Mouse (Mus musculus) heart, postnatal 0 days (tissue): ENCODE data around the gene Lrpap1. TPM values are rescaled to one million over a fixed set of nuclear protein-coding genes. Genes with fewer than 3 reads are reported as not detected.
A peak's percentile ranks its signal among the peaks of the same experiment; 100 is the strongest.

ENCODE experiments used
- ATAC-seq: fragments of 200-750 bp; cut with Nextera tagmentation; 2 replicates; pipeline ENCODE4 v1.8.0; 2017; ENCODE audit warnings: low read depth, moderate number of reproducible peaks, moderate library complexity; ENCODE audit not compliant: insufficient read depth
- DNase-seq: peaks from one replicate; pipeline ENCODE4 v3.0.0-alpha.2; 2016; ENCODE audit warnings: low spot score
- H3K27ac ChIP-seq: fragments of 300-500 bp; sonication (generic); 2 replicates; pipeline ENCODE4 v1.5.1; 2014; ENCODE audit warnings: low read depth, mild to moderate bottlenecking
- H3K27me3 ChIP-seq: fragments of 300-500 bp; sonication (generic); 2 replicates; pipeline ENCODE4 v1.6.1; 2014; ENCODE audit warnings: low read length, mixed read lengths; ENCODE audit not compliant: control insufficient read depth, insufficient read depth
- H3K36me3 ChIP-seq: fragments of 300-500 bp; sonication (generic); replicated peaks from 2 replicates; pipeline ENCODE4 v1.6.1; 2014; ENCODE audit warnings: low read length, mixed read lengths; ENCODE audit not compliant: control insufficient read depth, insufficient read depth
- H3K4me1 ChIP-seq: fragments of 300-500 bp; sonication (generic); 2 replicates; pipeline ENCODE4 v1.6.1; 2014; ENCODE audit warnings: antibody characterized with exemption; ENCODE audit not compliant: control insufficient read depth, insufficient read depth
- H3K4me2 ChIP-seq: fragments of 300-500 bp; sonication (generic); 2 replicates; pipeline ENCODE4 v1.6.1; 2014; ENCODE audit warnings: low read depth, mild to moderate bottlenecking, low read length, moderate library complexity
- H3K4me3 ChIP-seq: fragments of 300-500 bp; sonication (generic); 2 replicates; pipeline ENCODE4 v1.5.1; 2014; ENCODE audit warnings: low read depth, low read length
- H3K9ac ChIP-seq: fragments of 300-500 bp; sonication (generic); replicated peaks from 2 replicates; pipeline ENCODE4 v1.6.1; 2014; ENCODE audit warnings: low read depth, low read length, mixed read lengths
- H3K9me3 ChIP-seq: fragments of 300-500 bp; sonication (generic); replicated peaks from 2 replicates; pipeline ENCODE4 v1.6.1; 2016; ENCODE audit warnings: low read length; ENCODE audit not compliant: control insufficient read depth
- CTCF ChIP-seq: IDR thresholded peaks from 2 replicates; pipeline ENCODE4 v1.5.1; 2016; ENCODE audit warnings: antibody characterized with exemption, control low read depth, low read depth
- EP300 ChIP-seq: IDR thresholded peaks from 2 replicates; pipeline ENCODE4 v1.6.1; 2016; ENCODE audit warnings: antibody characterized with exemption, low read depth
- WGBS: fragments of 180-500 bp; shearing (Covaris S2); extraction: QIAGEN DNeasy Blood & Tissue Kit; methylation state at CpG from one replicate; pipeline ENCODE4 v1.1.7; 2014; 5-methylcytosine and 5-hydroxymethylcytosine counted together
- polyA plus RNA-seq: library from polyadenylated mRNA; unstranded; fragments of >200 nt; fragmentation: Nextera tagmentation; extraction: Ambion mirVana; gene quantifications from 2 replicates; pipeline ENCODE4 v1.2.1, GENCODE M21; 2015
- total RNA-seq: library from RNA; depleted of rRNA; stranded (reverse); fragments of >200 nt; gene quantifications from 2 replicates; pipeline ENCODE4 v1.2.3, GENCODE M21; 2014; ENCODE audit warnings: low replicate concordance

Lrpap1 gene
- total and polyA plus RNA-seq, 2 experiments from 2014 or later: 43.7 to 85.8 TPM

DNA sequence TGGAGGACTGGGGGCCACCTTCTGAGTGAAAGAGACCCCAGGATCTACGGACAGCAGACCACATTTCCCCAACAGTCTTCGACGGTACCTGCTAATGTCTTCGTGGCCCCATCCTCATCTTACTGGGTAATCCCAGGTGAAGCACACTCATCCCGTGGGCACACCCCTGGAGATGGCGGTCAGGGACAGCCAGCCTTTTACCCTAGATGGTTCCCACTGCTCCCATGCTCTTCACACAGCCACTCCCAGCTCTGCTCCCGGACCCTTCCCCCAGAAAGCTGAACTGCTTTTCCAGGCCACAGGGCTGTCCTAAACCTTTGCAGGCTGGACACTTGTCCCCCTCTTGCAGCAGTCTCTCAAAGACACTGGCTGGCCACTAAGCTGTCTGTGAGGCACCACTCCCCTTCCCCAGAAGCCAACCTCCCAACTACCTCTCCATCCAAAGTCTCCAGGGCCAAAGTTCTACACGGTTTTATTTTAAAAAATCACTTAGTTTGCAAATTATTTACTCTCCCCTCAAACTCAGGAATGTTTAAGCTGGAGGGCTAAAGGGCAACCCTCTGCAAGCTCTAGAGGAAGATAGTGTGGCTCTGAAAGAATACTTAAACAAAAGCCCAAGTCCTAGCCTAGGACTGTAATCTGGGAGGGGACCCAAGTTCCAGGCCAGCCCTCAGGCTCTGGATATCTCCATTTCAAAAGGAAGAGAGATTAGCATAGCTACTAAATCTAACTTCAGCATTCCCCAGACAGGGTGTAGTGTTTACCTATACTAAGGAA is 1.2 kb downstream of the Lrpap1 start:
- ATAC-seq (no peak), DNase-seq (no peak)
- TF ChIP-seq CTCF: no peak

DNA sequence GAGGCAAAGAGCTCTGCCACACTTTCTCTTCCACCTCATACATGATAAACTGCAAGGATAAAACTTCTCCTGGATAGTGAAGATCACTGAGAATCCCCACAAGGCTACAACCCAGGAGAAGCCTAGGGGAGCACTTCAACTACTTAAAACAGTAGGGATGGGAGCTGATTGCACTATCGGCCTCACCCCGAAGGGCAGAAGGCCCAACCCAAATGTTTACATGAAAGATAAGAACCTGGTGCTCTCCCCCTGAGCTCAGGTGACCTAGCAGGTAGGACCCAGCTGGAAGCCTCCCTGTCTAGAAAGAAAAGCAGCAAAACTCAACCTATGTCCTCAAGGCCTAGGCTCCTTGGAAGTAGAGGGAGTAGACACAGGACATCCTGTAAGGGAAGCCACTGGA is 2.0 kb downstream of the Lrpap1 start:
- ATAC-seq (no peak), DNase-seq (no peak)
- Histone ChIP-seq H3K27ac (no peak overlapping the region), H3K4me1 (peaks cover 18% of the 10 kb centered on the region), H3K27me3 (no peaks in the 10 kb centered on the region), H3K36me3 (peaks cover 41% of the 10 kb centered on the region), H3K4me2 (no peak overlapping the region; the same call in 1 of the 2 replicates), H3K9me3 (no peaks in the 10 kb centered on the region), H3K9ac (no peak overlapping the region), H3K4me3 (no peak overlapping the region)
- 43% methylated on average over 2 of the region's 2 CpGs for WGBS
- no peak for TF ChIP-seq EP300
- TF ChIP-seq CTCF: no peak

More for the DNA sequence above, 1.2 kb downstream of the Lrpap1 start:
- Histone ChIP-seq H3K9ac (peak overlapping the region; percentile 83), H3K36me3 (peaks cover 33% of the 10 kb centered on the region), H3K4me1 (peaks cover 18% of the 10 kb centered on the region), H3K4me3 (peak overlapping the region; percentile 79), H3K4me2 (peak overlapping the region; percentile 84), H3K27me3 (no peaks in the 10 kb centered on the region), H3K9me3 (no peaks in the 10 kb centered on the region), H3K27ac (no peak overlapping the region)
- 74% methylated on average over 8 of the region's 8 CpGs for WGBS

DNA sequence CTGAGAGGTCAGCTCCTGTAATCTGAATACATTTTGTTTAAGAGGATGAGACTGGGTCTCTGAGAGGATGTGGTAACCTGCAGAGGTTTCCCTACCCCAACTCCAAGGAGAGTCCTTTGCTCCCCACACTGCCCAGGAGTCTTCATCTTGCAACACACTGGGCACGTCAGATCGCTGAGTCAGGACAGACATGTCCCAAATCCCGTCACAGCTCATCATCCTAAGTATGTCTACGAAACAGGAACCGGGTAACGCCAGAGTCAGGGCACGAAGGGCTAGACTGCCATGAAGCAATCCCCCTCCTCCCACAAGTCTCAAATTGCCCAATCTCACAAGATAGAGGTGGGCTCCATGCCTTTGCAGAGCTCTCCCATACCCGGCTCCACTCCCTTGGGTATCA is 2.5 kb downstream of the Lrpap1 start:
- no peak overlapping the region for H3K27ac ChIP-seq
- ATAC-seq (no peak), DNase-seq (no peak)
- peaks cover 18% of the 10 kb centered on the region for H3K4me1 ChIP-seq
- no peak for TF ChIP-seq CTCF
- TF ChIP-seq EP300: no peak
- no peaks in the 10 kb centered on the region for H3K27me3 ChIP-seq
- H3K9ac ChIP-seq: no peak overlapping the region
- H3K36me3 ChIP-seq: peaks cover 45% of the 10 kb centered on the region
- H3K4me2 ChIP-seq: no peak overlapping the region
- 89% methylated on average over 8 of the region's 8 CpGs for WGBS
- no peaks in the 10 kb centered on the region for H3K9me3 ChIP-seq
- H3K4me3 ChIP-seq: no peak overlapping the region

DNA sequence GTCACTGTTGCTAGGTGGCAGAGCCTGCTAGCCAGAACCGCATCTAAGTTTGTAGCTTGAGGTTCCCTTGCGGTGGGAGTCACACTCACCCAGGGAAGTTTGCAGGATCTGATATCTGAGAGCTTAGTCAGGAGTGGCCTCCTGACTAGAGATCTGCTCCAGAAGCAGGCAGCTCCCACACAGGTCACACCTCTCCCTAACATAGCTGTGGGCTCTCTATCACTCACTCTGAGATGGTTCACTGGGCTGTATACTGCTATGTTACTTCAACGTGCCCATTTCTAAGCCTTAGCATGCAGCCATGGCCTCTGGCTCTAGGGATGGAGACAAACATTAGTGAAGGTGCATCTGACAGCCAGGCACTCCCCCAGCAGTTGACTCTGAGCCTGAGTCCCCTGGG is 13.9 kb downstream of the Lrpap1 start:
- WGBS: 85% methylated on average over 3 of the region's 3 CpGs

DNA sequence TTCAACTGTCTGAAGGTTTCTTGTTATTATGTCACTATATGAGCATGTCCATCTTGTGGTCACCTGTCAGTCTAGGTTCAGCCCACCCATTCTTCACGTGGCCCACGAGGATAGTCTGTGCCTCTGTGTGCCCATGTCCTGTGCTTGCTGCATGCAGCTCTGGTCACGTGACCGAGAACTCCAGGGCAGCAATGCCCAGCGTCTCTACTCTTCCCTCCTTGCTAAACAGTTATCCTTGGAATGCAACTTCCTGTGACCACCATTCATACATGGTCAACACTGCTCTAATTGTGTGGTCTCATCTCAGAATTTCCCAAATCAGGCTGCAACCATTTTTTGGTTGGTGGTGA is 16.0 kb downstream of the Lrpap1 start:
- H3K9ac ChIP-seq: no peak overlapping the region
- no peak for DNase-seq
- H3K9me3 ChIP-seq: no peaks in the 10 kb centered on the region
- no peaks in the 10 kb centered on the region for H3K27me3 ChIP-seq
- TF ChIP-seq EP300: no peak
- TF ChIP-seq CTCF: no peak
- no peak overlapping the region for H3K4me2 ChIP-seq
- no peak overlapping the region for H3K4me3 ChIP-seq
- H3K4me1 ChIP-seq: no peaks in the 10 kb centered on the region
- H3K27ac ChIP-seq: no peak overlapping the region
- no peak for ATAC-seq
- 67% methylated on average over 5 of the region's 5 CpGs for WGBS
- H3K36me3 ChIP-seq: peaks cover 36% of the 10 kb centered on the region

More for the DNA sequence above, 13.9 kb downstream of the Lrpap1 start:
- ATAC-seq (no peak), DNase-seq (no peak)
- no peak for TF ChIP-seq EP300
- no peak for TF ChIP-seq CTCF
- no peak overlapping the region for H3K4me2 ChIP-seq
- H3K27ac ChIP-seq: no peak overlapping the region
- no peak overlapping the region for H3K4me3 ChIP-seq
- no peak overlapping the region for H3K9ac ChIP-seq
- H3K27me3 ChIP-seq: no peaks in the 10 kb centered on the region
- no peaks in the 10 kb centered on the region for H3K9me3 ChIP-seq
- H3K36me3 ChIP-seq: peaks cover 56% of the 10 kb centered on the region
- no peaks in the 10 kb centered on the region for H3K4me1 ChIP-seq
